Mouse (Mus musculus): ENCODE data around the gene Pkdrej. TPM values are rescaled to one million over a fixed set of nuclear protein-coding genes. Genes with fewer than 3 reads are reported as not detected.
"Not testable (repeated sequence)": the region's sequence is repeated elsewhere in the genome, so short reads cannot be mapped to it uniquely, and the experiment has no call there.

Gene Pkdrej
- total RNA-seq, 2 experiments from 2014 or later, result not detected

DNA sequence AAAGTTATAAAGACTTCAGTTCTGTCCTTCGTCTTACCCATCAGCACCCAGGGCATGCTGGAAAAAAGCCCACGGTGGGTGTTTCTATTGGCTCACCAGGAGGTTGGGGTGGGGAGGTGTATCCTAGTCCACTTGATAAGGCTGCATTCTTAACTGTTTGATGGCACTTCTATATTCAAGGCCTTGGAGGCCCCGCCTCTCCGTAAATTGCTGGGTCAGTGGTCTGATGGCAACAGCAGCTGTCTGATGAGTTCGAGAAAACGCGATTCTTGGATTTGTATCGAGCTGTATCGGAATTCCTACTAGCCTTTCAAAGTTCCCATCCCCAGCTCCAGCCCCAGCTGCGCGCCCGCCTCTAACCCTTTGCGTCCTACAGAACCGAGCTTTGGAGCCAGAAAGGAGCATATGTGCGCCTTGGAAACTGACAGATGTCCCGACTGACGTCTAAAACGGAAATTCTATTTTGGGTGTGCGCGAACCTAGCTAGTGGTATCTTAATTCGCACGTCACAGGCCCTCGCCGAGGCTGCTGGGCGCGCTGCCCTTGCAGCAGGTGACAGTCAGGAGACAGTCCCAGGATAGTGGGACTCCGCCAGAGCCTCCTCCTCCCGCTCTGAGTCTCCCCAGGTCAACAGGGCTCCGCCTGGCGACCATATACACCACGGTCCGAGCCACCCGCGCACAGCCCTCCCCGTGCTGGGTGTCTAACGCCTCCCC is 10.6 kb downstream of the Pkdrej start:
- peak; percentile 82 for ATAC-seq (replicated peaks; ENCODE audit: low FRiP score, poor library complexity, severe bottlenecking)

DNA sequence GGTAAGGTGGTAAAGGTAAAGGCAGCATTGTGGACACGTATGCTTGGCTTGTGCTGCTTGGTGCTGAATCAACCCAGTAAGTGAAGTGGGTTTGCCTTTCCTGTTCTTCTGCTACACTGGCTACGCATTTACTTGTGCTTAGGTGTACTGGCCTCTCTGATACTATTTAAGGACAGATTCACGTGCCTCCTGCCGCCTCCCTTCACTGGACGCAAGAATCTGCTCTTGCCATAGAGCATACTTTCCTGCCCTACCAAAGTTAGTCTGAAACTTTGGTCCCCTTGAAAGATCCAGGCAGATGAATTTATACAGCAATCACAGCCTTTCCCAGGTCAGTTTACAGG is 11.1 kb downstream of the Pkdrej start:
- ATAC-seq (replicated peaks; ENCODE audit: low FRiP score, poor library complexity, severe bottlenecking), result no peak

- ATAC-seq (replicated peaks; ENCODE audit: low FRiP score, poor library complexity, severe bottlenecking), result no peak
Observed at GRCm38 (mm10) chr15:85809091-85809490, 12.4 kb downstream of the Pkdrej start.

GRCm38 (mm10) chr15:85808434-85808833 is 13.1 kb downstream of the Pkdrej start:
- ATAC-seq (replicated peaks; ENCODE audit: low FRiP score, poor library complexity, severe bottlenecking), result no peak

- ATAC-seq (replicated peaks; ENCODE audit: low FRiP score, poor library complexity, severe bottlenecking), result no peak
Observed at GRCm38 (mm10) chr15:85808031-85808430, 13.5 kb downstream of the Pkdrej start.

- no peak for ATAC-seq (replicated peaks; ENCODE audit: low FRiP score, poor library complexity, severe bottlenecking)
Observed at GRCm38 (mm10) chr15:85807404-85807803, 14.1 kb downstream of the Pkdrej start.

- no peak for ATAC-seq (replicated peaks; ENCODE audit: low FRiP score, poor library complexity, severe bottlenecking)
Observed at GRCm38 (mm10) chr15:85806886-85807285, 14.6 kb downstream of the Pkdrej start.

DNA sequence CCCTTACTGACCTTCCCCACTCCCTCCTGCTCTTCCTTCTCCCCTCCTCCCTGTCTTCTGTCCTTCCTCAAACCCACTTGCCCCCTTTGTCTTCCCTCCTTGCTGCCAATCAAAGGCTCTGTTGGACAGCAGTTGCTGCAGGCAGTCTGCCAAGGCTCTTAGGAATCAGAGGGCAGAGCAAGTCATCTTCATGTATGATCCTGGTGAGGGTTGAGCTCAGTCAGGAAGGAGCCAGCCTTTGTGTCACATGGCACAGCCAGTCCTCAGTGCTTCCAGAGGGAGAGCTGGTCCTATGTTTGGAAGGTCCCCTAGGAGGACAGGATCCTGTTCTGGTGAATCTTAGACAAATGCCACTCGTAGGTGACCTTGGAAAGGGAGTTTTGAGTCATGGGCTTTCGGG is 18.6 kb downstream of the Pkdrej start:
- no peak for ATAC-seq (replicated peaks; ENCODE audit: low FRiP score, poor library complexity, severe bottlenecking)

DNA sequence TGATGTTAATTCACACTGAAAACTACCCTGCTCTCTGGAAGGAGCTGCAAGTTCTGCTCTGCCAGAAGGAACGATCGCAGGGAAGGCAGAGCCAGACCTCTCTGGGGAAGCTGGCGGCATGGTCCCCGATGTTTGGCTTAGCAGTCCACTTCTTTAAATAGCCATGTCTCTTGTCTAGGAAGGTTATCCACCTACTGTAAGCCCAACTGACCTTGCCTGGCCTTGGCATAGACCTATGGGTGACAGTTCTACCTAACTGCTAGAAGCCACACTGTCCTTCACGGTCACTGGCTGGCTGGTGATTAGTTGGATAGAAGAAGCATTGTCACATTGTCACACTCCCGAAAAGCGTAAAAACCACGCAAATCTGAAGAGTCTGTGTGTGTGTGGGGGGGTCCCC is 22.9 kb downstream of the Pkdrej start:
- no peak for ATAC-seq (replicated peaks; ENCODE audit: low FRiP score, poor library complexity, severe bottlenecking)

DNA sequence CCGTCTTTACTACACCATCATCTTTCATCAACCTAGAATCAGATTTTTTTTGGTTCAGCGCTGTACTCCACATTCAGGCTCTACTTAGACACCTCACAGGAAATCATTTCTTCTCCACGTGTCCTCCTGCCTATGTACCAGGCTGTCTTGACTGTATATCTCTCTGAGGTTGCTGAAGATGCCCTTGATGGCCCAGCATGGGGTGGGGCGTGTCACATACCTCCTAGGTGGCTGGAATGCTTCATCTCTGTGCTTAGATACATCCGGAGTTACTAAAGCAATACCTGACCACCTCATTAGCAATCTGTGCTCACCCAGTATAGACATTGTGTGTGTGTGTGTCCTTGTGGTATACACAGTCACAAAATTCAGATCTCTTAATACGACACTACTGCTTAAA is 26.0 kb downstream of the Pkdrej start:
- no peak for ATAC-seq (replicated peaks; ENCODE audit: low FRiP score, poor library complexity, severe bottlenecking)

- ATAC-seq (replicated peaks; ENCODE audit: low FRiP score, poor library complexity, severe bottlenecking), result no peak
Observed at GRCm38 (mm10) chr15:85792819-85793218, 28.7 kb downstream of the Pkdrej start.

DNA sequence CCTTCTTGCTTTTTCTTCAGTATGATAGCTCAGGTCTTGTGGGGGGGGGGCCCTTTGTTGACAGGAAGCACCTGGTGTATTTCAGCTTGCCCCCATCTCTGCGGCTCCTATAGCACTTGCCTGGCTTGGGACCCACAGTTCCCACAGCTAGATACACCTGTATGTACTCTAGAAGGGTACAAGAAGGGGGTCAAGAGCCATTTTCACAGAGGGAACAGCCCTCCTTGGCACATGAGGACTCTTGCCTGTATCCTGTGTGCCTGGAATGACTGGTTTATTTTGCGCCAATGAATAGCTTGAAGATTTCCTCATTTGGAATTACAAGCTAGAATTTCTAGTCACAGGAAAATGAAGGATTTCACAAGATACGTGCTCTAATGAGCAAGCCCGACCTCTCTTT is 30.1 kb downstream of the Pkdrej start:
- no peak for ATAC-seq (replicated peaks; ENCODE audit: low FRiP score, poor library complexity, severe bottlenecking)

GRCm38 (mm10) chr15:85788633-85789032 is 32.9 kb downstream of the Pkdrej start:
- ATAC-seq (replicated peaks; ENCODE audit: low FRiP score, poor library complexity, severe bottlenecking), result no peak

GRCm38 (mm10) chr15:85788051-85788450 is 33.5 kb downstream of the Pkdrej start:
- no peak for ATAC-seq (replicated peaks; ENCODE audit: low FRiP score, poor library complexity, severe bottlenecking)

DNA sequence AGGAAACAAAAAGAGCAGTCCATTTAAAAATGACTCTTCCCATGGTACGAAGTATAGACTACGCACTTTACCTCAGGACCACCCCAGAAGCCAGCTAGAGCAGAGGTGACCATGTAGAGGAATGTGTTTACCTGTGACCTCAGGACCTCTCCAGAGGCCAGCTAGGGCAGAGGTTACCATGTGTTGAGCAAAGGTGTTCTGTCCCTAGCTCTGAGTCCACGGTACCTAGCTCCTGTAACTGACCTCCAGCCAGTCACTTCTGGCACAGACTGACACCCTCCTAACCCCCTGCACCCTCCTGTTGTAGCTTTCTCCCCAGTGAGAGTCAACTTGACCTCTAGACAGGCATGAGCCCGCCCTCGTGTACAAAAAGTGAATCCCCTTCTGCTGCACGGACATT is 34.1 kb downstream of the Pkdrej start:
- no peak for ATAC-seq (replicated peaks; ENCODE audit: low FRiP score, poor library complexity, severe bottlenecking)

GRCm38 (mm10) chr15:85786711-85787110 is 34.8 kb downstream of the Pkdrej start:
- no peak for ATAC-seq (replicated peaks; ENCODE audit: low FRiP score, poor library complexity, severe bottlenecking)

- no peak for ATAC-seq (replicated peaks; ENCODE audit: low FRiP score, poor library complexity, severe bottlenecking)
Observed at GRCm38 (mm10) chr15:85784341-85784740, 37.2 kb downstream of the Pkdrej start.

DNA sequence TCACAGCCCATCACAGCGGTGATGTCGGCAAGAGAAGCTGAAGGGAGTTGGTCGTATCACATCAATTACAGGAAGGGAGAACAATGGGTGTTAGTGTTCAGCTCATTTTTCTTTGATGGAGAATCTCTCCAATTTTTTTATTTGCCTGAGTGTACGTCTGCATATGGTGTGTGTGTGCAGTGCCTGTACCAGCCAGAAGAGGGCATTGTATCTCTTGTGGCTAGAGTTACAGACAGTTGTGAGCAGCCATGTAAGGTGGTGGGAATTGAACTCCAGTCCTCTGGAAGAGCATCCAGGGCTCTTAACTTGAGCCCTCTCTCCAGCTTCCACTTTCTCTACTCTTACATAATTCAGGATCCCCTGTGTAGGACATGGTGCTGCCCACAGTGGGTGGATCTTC is 38.4 kb downstream of the Pkdrej start:
- ATAC-seq (replicated peaks; ENCODE audit: low FRiP score, poor library complexity, severe bottlenecking), result 0 out of 2 replicates have a peak, but pooled peaks have one; percentile 34

DNA sequence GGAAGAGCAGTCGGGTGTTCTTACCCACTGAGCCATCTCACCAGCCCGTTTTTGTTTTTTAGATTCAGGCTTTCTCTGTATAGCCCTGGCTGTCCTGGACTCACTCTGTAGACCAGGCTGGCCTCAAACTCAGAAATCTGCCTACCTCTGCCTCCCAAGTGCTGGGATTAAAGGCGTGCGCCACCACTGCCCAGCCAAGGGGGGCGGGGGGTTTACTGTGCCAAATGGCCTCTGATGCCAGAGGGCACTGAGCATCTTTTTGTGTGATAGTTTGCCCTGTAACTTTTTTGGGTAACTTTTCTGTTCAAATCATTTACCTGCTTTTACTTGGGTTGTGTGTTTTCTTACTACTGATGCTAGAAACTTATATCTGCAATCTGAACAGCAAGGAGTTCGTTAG is 42.6 kb downstream of the Pkdrej start:
- not testable (repeated sequence) for ATAC-seq (replicated peaks; ENCODE audit: low FRiP score, poor library complexity, severe bottlenecking)

GRCm38 (mm10) chr15:85776771-85777170 is 44.8 kb downstream of the Pkdrej start:
- ATAC-seq (replicated peaks; ENCODE audit: low FRiP score, poor library complexity, severe bottlenecking), result no peak

DNA sequence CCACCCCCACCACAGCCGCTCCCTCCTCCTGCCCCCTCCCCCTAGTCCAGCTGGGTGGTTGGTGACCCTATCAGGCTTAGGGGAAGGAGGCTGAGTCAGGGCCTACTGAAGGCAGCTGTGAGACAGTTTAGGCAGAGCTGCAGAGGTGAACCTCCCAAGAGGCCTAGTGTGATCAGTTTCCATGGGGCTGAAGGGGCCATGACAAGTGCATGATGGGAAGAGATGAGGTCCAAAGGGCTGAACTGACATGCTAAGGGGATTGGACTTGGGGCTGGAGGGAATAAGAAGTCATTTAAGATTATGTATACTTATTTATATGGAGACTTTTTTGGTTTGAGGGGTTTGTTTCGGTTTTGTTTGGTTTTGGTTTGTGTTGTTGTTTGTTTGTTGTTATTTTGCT is 45.3 kb downstream of the Pkdrej start:
- no peak for ATAC-seq (replicated peaks; ENCODE audit: low FRiP score, poor library complexity, severe bottlenecking)

DNA sequence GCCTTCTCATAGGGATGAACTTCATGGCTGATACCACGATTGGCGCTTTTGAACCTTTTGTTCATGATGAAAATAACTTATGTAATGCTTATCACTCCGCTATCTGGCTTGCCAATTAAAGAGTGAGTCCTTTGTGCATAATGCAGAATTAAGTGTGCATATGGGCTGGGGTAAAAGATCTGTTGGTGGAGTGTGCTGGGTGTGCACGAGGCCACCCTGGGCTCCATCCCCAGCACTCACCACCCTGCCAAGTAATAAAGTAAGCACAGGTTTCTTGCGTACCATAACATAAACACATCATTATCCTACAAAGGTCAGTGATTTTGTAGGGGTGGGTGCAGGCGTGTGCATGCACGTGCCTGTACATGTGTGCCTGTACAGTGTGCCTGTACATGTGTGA is 46.5 kb downstream of the Pkdrej start:
- ATAC-seq (replicated peaks; ENCODE audit: low FRiP score, poor library complexity, severe bottlenecking), result no peak

All from erythroid progenitor cell, adult 5-6 weeks (primary cell).